Mouse (Mus musculus) liver, adult 2 months (tissue): ENCODE measurements around the gene Kpna7.

Source experiments
- CTCF ChIP-seq: fragments of 200-500 bp; IDR thresholded peaks from 2 replicates; pipeline ENCODE4 v1.5.1; 2011; ENCODE audit warnings: low read depth, low read length, control low read depth
- POLR2A ChIP-seq: fragments of 200-500 bp; IDR thresholded peaks from 2 replicates; pipeline ENCODE4 v1.6.1; 2011; ENCODE audit warnings: low read length, control low read depth; ENCODE audit not compliant: insufficient read depth; ENCODE audit errors: extremely low read depth

DNA sequence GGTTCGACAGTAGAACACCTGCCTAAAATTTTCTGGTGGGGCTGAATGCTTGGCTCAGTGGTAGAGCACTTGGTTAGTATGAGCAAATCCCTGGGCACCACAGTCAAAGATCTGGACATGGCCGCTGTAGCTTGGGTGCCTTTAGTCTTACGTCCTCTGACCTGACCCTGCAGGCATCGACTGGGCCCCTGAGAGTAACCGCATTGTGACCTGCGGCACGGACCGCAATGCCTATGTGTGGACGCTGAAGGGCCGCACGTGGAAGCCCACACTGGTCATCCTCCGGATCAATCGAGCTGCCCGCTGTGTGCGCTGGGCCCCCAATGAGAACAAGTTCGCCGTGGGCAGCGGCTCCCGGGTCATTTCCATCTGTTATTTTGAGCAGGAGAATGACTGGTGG lies 39.6 kb upstream of the Kpna7 start:
- no peak for TF ChIP-seq POLR2A
- TF ChIP-seq CTCF = no peak
